Mouse (Mus musculus): ENCODE measurements around the gene Slc22a14.

GRCm38 (mm10) chr9:119330186-119330963 lies 35.0 kb downstream of the Slc22a14 start:
- no peak for TF ChIP-seq HCFC1 (IDR thresholded peaks at IDR 0.05; ENCODE audit: borderline replicate concordance, insufficient read depth, low read length)
- TF ChIP-seq ZNF384 (IDR thresholded peaks at IDR 0.05; ENCODE audit: low read depth, low read length): no peak
